Mouse (Mus musculus) bone marrow macrophage, adult 2 months (primary cell): ENCODE results near the gene Zfp385b.

Experiments
- CTCF ChIP-seq: IDR thresholded peaks from 2 replicates; pipeline ENCODE4 v1.5.1; 2012; ENCODE audit warnings: low read depth, mild to moderate bottlenecking, low read length, moderate library complexity
- POLR2A ChIP-seq: IDR thresholded peaks from 2 replicates; pipeline ENCODE4 v1.6.1; 2012; ENCODE audit warnings: mild to moderate bottlenecking, low read depth, low read length, borderline replicate concordance

- no peak for TF ChIP-seq CTCF
- TF ChIP-seq POLR2A = no peak
Measured at GRCm38 (mm10) chr2:77379332-77379731, 440.1 kb downstream of the Zfp385b start.
